Mouse (Mus musculus) kidney, postnatal 4 days (tissue): ENCODE results near the gene Cars2.
"Not testable (repeated sequence)": the region's sequence is repeated elsewhere in the genome, so short reads cannot be mapped to it uniquely, and the experiment has no call there.

Experiments used
- DNase-seq, 2 experiments: peaks; one replicate each; pipeline ENCODE4 v3.0.0; 2021; ENCODE audit warnings: mixed read lengths in 2 of 2

Cars2 gene

DNA sequence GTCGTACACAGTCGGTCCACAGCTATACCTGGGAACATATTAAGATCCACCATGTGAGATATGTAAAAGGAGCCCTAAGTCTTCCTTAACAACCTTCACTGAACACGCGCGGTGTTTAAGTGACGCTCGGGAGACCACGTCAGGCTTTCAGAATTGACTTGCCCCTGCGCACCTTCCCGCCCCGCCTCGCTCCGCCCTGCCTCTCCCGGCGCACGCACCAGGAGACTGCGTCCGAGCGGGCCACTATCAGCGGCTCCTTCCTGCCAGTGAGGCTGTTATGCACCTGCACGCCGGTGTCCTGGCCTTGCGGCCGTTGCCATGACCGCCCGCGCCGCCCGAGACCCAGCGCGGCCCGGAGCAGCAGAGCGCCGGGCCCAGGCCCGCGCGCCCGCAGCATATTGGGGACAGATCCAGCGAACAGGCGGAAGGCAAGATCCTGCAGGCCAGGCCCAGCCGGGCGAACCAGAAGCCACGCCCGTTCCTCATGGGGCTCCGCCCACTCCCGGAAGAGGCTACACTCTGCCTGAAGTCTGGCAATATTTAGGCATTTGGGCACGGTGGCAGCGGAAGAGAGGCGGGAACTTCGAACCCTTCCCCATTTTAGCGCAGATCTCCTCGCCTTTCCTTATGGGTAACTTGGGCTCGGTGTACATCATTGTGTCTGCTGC lies at the start of gene Cars2:
Cars2 (minus strand) TSS at position 503 of the 668 bp plus-strand sequence.
- DNase-seq = peak; percentile 94 to 96

DNA sequence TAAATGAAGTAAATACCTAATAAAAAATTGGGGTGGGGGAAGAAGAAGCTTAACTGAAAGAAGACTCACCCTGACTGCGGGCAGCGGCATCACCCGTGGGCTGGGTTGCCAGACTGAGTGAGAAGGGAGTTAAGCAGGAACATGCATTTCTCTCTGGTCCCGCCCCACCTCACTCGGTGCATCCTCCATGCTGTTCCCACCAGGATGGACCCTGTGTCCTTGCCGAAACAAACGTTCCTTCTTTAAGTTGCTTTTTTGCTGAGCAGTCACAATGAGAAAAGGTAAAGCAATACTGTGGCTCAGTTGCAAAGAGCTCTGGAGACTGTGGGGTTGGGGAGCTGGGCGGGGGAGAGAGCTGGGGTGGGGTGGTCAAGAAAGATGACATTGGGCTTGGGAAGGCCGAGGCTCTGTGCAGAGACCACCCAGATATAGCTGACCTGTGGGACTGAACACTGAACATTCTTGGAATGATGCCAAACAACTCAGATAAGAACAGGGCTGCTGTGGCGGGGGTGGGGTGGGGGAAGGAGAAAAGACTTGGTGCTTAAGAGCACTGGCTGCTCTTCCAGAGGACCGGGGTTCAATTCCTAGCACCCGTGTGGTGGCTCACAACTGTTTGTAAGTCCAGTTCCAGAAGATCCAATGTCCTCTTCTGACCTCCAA lies 42.8 kb upstream of the Cars2 start:
- DNase-seq = no peak

DNA sequence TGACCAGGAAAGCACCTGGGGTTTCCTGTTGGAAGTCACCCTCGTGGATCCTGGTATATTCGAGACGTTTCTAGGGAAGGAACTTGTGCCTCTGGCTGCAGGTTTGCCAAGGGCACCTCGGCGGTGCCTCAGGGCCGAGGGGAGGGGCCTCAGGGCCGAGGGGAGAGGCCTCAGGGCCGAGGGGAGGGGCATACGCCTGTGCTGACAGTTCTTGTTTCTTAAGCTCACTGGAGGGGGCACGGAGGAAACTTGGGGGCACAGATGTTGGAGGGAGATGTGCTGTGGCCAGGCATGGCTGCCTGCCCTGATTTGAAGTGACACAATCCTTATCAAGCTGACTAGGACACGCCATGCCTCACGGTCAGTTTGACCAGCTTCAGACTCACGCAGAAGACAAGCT lies 41.7 kb upstream of the Cars2 start:
- DNase-seq = no peak

DNA sequence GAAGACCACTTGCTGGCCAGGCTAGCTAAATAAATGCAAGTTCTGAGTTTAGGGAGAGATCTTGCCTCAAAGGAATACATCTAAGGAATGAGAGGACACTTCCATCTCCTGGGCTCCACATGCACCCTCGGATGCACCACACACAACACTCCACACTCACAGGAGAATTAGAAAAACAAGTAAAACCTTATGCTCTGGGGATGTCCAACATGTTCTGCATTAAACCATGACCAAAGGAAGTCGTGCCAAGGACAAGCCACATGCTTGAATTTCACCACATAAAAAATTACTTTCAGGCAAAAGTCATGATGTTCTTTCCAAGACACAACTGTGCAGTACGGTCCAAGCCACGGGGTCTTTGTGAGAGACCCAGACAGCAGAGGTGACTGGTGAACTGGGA lies 41.3 kb upstream of the Cars2 start:
- no peak for DNase-seq

DNA sequence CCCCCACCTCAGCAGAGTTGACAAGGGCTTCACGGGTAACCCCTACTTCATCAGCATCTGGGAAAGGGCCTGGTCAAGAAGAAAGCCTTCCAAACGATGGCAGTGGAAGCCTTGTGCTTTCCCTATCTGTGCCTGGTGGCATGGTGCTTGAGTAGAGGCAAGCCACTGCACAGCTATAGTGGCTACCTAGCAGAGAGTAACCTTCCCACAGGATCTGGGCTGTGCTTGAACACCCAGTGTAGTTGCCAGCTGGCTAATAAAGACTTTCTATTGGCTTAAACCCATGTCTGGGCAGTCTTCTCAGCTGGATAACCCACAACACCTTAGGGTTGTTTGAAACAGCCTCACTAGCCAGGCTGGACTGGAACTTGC lies 35.8 kb upstream of the Cars2 start:
- no peak for DNase-seq

DNA sequence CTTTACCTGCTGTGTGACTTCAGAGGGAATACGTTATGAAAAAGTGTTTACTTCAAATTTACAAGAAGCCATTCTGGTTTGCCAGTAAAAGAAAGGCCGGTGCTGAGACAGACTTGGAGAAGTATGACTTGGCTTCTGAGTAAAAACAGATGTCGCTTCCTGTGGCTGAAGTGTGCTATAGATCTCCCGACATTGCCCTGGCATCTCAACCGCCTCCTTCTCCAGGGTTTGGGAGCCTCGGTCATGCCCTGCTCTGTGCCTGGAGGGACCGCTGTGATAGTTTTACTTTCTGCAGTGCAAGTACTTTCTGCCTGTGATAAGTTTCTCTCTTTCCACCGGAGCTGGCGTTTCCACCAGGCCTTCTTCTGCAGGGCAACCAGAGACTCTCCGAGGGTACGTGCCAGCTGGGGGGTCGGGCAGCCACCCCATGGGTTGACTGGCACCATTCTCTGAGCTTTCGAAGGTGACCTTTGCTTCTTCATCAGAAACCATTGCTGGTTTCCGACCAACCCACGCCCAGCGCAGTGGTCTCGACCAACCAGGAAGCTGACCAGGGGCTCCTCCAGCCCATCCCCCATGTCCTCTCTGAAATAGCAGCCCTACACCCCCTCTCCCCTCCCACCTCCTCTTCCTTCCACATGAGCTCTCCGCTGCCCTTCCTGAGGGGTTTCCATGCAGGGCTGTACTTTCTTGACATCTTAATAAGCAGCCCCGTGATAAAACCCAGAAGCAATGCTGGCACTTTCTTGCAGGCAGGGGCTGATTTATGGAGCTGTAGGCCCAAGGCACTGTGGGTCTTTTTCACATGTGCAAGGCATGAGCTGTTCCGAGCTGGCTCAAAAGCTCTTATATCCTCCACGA lies 35.2 kb upstream of the Cars2 start:
- peak in 1 of 2 experiments; percentile 30 for DNase-seq

DNA sequence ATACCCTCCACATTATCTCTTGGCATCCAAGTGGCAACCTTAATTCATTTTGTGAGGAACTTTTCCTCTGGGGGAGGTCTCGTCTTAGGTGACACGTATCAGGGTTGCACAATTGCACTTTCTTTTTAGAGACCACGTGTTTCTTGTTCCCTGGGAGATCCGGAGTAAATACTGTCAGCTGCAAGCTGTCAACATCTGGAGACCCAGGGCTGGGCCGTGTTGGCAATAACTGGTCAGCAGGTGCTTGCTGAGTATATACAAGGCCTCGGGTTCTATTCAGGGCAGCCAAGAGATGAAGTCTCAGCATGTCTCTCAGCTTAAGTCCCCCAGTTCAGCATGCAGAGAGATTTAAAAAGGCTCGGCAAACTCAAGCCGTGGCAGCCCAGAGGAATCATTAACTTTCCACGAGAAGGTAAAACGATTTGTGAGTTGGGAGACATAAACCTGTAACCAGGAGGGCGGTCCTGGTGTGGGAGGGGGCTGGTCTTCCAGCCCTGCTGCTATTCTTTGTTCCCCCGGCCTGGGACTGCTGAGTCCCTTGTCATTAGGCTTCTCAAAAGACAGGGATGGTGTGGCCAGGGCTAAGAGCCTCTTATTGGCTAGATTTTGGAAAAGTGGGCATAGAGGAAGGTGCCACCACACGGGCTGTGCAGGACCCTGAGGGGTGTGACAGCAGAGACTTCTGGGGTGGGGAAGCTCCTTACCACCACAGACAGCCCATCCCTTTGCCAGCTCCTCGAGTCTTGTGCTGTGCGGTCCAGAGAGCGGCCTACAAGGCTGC lies 25.2 kb upstream of the Cars2 start:
- peak in 1 of 2 experiments; percentile 37 for DNase-seq

DNA sequence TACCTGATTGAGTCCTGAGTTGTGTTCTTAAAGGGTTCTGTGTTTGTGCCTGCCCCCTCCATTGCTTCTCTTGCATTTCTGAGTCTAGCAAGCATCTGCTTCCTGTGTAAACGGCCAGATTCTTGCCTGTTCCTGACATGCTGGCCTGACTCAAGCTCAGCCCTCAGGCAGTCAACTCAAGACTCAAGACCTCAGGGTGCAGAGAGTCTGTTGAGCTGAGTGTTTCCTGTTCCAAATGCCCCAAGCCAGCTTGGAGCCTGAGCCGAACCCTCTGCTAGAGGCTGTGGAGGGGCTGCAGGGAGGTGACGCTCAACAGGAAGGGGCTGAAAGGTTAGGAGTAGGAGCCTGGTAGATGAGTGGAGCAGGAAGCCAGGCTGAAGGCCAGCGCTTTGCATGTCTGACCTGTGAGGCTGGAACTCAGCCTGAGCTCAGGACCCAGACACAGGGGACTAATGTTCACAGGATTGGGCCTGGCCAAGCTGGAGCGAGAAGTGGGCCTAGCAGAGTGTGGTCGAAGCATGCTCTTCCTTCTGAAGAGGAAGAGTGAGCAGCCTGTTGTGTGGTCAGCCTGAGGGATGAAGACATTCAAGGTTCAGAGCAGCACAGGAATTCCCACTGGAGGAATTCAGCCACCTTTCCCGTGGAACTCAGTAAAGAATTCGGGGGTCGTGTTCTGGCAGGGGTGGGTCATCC lies 24.5 kb upstream of the Cars2 start:
- DNase-seq = peak; percentile 21 to 41

DNA sequence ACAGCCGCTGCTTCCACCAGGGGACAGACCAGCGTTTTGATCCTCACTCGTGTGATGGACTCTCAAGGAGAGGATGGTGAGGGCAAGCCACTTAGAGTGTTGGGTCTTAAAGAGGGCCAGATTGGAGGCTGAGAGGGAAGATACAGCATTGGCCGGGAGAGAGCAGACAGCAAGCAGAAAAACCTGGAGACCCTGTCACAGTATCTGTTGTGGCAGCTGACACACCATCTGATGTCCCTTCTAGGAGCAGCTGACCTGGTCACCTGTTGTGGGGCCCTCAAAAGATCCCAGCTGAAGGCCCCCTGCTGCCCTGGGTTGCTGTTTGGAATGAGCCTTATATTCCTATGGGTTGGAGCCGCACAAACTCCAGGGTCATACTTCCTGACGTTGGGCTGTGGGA lies 21.8 kb upstream of the Cars2 start:
- DNase-seq = no peak

DNA sequence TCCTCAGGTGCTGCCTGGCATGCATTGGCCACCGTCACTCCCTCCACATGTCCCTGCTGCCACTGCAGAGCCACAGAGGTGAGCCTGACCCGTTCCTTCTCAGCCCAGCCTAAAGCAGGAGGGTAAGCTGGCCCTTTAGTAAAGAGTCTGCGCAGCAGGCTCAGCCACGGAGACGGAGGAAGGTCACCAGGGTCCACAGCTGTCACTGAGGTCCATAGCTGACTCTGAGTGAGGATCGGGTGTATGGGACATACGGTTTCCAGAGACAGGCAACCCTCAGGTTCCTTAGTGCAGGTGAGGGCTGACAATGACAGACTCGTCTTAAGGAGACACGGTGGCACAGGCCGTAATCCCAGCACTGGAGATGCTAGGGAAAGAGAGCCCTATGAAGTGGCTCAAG lies 21.4 kb upstream of the Cars2 start:
- no peak for DNase-seq

DNA sequence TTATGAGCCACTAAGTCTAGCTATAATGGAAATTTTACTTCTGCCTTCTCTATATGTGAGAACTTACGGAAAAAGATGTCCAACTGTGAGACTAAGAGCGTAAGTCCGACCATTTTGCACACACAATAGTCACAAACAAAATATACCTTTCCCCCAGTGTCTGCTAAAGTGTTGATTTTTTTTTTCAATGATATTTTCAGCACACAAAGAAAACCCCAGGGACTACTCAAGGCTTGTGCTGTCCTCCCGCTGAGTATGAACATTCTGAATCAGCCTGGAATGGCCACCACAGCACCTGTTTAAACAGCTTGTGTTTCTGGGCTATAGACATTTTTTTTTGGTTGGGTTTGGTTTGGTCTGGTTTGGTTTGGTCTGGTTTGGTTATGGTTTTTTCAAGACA lies 20.2 kb upstream of the Cars2 start:
- no peak for DNase-seq

DNA sequence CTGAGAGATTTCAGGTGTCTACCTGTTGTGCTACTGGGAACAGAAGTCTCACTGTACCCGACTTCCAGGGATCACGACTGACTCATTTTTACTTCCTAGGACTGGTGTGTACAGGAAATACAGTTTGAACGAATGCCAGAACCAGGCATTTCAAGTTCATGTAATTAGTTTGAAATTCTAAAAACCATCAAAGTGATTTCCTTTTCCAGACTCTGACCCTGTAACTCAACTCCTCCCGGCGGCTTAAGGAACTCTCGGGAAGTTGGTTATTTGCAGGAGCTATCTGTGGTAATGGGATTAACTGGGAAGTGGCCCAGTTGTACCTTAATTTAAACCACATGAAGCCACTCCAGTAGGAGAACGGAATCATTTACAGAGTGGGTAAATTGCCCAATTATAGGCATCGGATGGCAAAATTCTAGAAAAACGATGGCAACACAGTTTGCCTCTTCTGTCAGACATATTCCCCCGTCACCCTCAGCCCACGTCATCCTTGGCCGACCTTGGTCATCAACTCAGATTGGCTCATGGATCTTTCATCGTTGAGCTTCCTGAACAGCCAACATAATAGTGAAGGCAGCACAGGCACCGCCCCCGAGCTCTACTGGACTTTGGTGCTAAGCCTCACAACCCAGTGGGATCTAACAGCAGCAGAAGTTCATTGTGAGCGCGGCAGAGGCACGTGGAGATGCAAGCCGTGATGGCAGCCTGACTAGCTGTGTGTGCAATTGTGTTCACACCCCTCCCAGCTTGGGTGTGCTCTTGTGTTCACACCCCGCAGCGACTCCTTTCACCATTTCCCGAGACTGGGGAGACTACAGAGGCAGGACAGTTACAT lies 18.9 kb upstream of the Cars2 start:
- no peak for DNase-seq

DNA sequence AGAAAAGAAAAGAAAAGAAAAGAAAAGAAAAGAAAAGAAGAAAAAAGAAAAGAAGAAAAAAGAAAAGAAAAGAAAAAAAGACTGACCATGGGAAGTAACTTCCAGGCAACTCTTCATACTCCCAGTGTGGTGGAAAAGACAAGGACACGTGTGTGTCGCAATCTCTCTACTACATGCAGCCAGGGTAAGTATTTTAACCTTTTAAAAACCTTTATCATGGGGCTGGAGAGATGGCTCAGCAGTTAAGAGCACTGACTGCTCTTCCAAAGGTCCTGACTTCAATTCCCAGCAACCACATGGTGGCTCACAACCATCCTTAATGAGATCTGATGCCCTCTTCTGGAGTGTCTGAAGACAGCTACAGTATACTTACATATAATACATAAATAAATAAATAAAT lies 17.6 kb upstream of the Cars2 start:
- DNase-seq = not testable (repeated sequence)

DNA sequence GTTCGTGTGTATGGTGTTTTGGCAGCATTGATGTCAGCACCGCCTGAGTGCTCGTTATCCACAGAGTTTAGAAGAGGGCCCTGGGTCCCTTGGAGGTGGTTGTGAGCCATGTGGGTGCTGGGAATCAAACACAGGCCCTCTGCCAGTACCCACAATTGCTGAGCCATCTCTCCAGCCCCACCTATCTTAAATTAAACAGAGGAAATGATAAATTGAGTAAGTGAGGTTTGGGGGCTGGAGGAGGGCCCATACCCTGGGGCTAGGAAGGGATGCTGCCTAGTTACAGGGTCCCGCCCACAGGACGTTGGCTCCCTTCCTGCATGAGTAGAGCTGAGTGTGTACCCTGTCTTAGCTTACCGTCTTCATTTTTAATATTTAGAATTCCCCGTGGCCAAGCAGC lies 14.1 kb upstream of the Cars2 start:
- no peak for DNase-seq

DNA sequence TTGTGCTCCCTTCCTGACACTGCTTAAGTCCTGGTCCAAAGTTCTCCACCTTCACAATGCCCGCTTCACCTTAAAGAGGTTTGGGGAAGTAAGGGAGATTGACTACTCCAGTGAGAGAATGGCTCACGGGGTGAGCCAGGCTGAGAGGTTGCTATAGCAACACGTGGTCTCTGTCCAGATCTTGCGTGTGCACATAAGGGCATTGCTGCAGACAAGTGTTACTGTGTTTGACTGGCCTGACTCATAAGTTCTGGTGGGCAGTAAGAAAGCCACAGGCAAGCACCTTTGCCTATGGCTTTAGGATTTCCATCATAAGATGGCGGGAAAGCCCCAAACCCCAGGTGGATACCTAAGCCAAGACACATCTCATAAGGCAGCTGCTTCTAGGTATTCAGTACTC lies 13.7 kb upstream of the Cars2 start:
- DNase-seq = no peak

DNA sequence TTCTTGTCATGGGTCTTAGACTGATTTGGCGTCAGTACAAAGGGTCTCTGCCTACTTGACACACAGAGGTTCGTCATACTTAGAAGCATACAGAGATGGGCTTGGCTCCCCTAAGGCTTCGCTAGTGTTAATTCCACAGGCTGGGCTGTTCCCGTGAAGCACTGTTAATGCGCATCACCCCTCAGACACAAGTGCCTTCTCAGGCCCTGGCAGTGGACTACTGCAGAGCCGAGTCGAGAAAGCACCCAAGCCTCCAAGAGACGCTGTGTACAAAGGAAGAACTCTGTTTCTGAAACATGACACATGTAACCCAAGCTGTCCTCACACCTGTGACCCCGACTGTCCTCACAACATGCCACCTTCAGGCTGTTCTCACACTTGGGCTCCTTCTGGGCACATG lies 9.6 kb upstream of the Cars2 start:
- DNase-seq = no peak

DNA sequence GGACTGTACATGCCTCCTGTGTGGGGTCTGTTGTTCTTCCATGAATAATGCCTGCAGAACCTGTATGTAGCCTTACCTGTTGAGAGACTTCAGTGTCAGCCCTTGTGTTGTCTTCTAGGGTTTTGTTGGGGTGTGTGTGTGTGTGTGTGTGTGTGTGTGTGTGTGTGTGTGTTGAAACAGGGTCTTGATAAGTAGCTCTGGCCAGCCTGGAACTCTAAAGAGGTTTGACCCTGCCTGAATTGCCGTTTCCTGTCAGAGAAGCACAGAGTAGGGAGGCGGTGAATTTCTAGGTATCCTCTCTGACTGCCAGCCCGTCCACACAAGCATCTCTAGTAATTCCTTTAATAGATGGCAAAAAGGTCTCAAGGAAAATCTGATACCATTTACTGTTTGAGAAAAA lies 8.9 kb upstream of the Cars2 start:
- no peak for DNase-seq

DNA sequence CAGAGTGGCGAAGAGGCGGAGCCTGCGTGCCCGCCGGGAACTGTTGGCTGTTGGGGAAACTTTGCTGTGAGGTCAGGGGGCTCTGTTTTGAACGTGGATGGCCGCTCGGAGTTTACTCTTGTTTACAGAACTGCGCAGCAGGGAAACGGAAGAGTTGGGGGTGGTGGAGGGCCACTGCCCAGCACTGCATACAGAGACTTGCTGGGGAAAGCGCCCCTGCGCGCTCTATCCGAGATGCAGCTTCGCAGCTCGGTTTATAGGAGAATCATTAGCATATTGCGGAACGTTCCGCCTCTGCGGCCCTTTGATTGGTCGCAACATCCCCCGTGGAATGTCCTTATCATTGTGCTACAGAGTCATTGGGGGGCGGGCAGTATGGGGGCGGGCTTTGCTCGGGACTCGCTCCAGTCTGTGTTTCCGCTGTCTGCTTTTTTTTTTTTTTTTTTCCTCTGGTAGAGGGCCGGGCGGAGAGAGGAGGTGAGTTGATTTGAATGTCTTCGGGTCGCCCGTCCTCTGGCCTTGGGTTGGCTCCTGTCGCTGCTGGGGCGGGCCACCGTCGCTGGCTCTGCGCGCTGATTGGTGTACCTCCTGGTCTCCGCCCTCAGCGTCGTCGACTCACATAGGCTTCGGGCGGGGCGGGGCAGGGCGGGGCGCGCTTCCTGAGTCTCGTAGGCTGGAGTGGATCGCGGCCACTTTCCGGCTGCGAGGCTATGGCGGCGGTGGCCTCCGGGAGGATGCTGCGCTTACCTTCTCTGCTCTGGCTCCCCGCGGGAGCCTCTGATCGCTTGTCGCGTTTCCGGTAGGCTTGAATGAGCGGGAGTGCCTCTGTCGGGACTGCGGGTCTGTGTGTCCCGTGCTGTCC lies 7.4 kb upstream of the Cars2 start:
- DNase-seq = peak; percentile 97 to 99

DNA sequence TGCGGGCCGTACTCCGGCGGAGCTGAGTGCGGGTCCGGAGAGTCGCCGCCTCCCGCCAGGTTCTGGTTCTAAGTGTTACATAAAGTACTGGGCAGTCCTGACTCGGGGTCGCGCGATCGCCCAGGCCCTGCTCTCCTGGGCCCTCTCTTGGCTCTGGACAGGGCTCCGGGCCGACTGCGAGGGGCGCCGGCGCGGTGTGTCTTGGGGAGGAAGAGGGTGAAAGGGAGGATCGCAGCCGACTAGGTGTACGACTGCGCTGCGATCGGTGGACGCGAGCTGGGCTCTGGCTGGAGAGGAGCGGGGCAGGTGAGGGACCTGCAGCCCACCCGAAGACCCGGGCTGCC lies 6.8 kb upstream of the Cars2 start:
- peak in 1 of 2 experiments; percentile 61 for DNase-seq

DNA sequence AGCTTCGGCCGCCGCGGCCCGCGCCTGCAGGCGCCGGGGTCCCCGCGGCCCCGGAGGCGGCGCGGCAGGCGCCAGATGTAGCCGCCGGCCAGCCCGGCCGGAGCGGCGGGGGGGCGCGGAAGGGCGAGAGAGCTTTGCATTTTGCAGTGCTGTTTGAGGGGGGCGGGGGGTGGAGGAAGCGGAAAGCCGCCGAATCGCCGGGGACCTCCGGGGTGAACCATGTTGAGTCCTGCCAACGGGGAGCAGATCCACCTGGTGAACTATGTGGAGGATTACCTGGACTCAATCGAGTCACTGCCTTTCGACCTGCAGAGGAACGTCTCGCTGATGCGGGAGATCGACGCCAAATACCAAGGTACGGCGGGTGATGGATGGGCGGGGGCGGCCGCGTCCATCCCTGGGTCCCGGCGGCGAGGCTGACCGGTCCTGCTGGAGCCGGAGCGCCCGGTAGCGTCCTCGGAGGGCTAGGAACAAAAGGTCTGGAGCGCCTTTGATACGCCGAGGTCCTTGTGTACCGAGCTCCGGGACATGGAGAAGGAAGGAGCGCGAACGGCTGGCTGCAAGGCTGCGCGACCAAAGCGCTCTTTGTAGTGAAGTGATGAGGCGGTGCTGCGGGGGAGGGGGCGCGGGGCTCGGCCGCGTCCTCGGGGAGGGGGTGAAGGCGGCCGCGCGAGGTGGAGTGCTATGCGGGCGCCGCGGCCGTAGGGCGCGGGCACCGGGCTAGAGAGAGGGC lies 6.3 kb upstream of the Cars2 start:
- peak; percentile 68 to 79 for DNase-seq
